Mouse (Mus musculus) heart, adult 9 months (tissue): ENCODE data around the gene Olfr726.

Experiments
- DNase-seq, 2 experiments: peaks; one replicate each; pipeline ENCODE4 v3.0.0; 2022; ENCODE audit warnings: low spot score in 2 of 2

Olfr726 gene

GRCm38 (mm10) chr14:50090853-50091252 is at the start of gene Olfr726:
Gene Olfr726, minus strand, starts transcription at chr14:50090953.
- no peak for DNase-seq

GRCm38 (mm10) chr14:50122886-50123285 is 32.1 kb upstream of the Olfr726 start, which contains the start of gene Olfr727:
Gene Olfr727, plus strand, starts transcription at chr14:50123186.
- no peak for DNase-seq

GRCm38 (mm10) chr14:50062733-50063104 is 28.0 kb downstream of the Olfr726 start:
- DNase-seq, result no peak

GRCm38 (mm10) chr14:50061955-50062732 is 28.6 kb downstream of the Olfr726 start:
- DNase-seq, result peak; percentile 23 to 30

GRCm38 (mm10) chr14:50061590-50061954 is 29.2 kb downstream of the Olfr726 start:
- DNase-seq, result no peak

GRCm38 (mm10) chr14:50061179-50061578 is 29.6 kb downstream of the Olfr726 start:
- DNase-seq, result no peak

GRCm38 (mm10) chr14:50040275-50040674 is 50.5 kb downstream of the Olfr726 start, which contains the start of gene Olfr725:
Gene Olfr725, minus strand, starts transcription at chr14:50040375.
- no peak for DNase-seq
